Mouse (Mus musculus) forebrain, embryonic 11.5 days (tissue): ENCODE measurements at regions not wholly inside any gene's neighbourhood (a gene's known extent, or its start where the extent isn't known, plus 50 kb on each side); places are given as distances from the start of the nearest gene placed in this dataset.

Source experiments
- ATAC-seq: fragments of 200-750 bp; cut with Nextera tagmentation; replicated peaks from 2 replicates; pipeline ENCODE4 v1.8.0; 2017; ENCODE audit warnings: moderate TSS enrichment; ENCODE audit not compliant: low FRiP score
- DNase-seq: peaks from one replicate; pipeline ENCODE4 v3.0.0-alpha.2; 2017; ENCODE audit warnings: low spot score
- H3K27ac ChIP-seq: fragments of 300-500 bp; sonication (generic); 2 replicates; pipeline ENCODE4 v1.5.1; 2014; ENCODE audit warnings: low read depth, low read length
- H3K27me3 ChIP-seq: fragments of 300-500 bp; sonication (generic); 2 replicates; pipeline ENCODE4 v1.6.1; 2014; ENCODE audit warnings: mild to moderate bottlenecking, low read length, mixed read lengths; ENCODE audit not compliant: control insufficient read depth, insufficient read depth
- H3K36me3 ChIP-seq: fragments of 300-500 bp; sonication (generic); 2 replicates; pipeline ENCODE4 v1.6.1; 2014; ENCODE audit warnings: mild to moderate bottlenecking, low read length, moderate library complexity, mixed read lengths; ENCODE audit not compliant: control insufficient read depth, insufficient read depth
- H3K4me1 ChIP-seq: fragments of 300-500 bp; sonication (generic); replicated peaks from 2 replicates; pipeline ENCODE4 v1.6.1; 2014; ENCODE audit warnings: low read length, mixed read lengths; ENCODE audit not compliant: control insufficient read depth, insufficient read depth
- H3K4me2 ChIP-seq: fragments of 300-500 bp; sonication (generic); 2 replicates; pipeline ENCODE4 v1.6.1; 2014; ENCODE audit warnings: low read depth, mild to moderate bottlenecking, low read length, moderate library complexity, mixed read lengths; ENCODE audit not compliant: severe bottlenecking
- H3K4me3 ChIP-seq: fragments of 300-500 bp; sonication (generic); 2 replicates; pipeline ENCODE4 v1.5.1; 2014; ENCODE audit warnings: low read depth, low read length
- H3K9ac ChIP-seq: fragments of 300-500 bp; sonication (generic); 2 replicates; pipeline ENCODE4 v1.6.1; 2014; ENCODE audit warnings: low read length
- H3K9me3 ChIP-seq: fragments of 300-500 bp; sonication (generic); 2 replicates; pipeline ENCODE4 v1.6.1; 2016; ENCODE audit warnings: low read length, mixed read lengths; ENCODE audit not compliant: control insufficient read depth
- WGBS: fragments of 180-500 bp; shearing (Covaris S2); extraction: QIAGEN DNeasy Blood & Tissue Kit; methylation state at CpG from one replicate; pipeline ENCODE4 v1.1.7; 2014; 5-methylcytosine and 5-hydroxymethylcytosine counted together

- DNase-seq (no peak), ATAC-seq (no peak)
- H3K9me3 ChIP-seq: no peaks in the 10 kb centered on the region
- H3K27ac ChIP-seq: no peak overlapping the region
- no peak overlapping the region for H3K4me2 ChIP-seq
- no peak overlapping the region for H3K4me3 ChIP-seq
- no peaks in the 10 kb centered on the region for H3K4me1 ChIP-seq
- H3K36me3 ChIP-seq: no peaks in the 10 kb centered on the region
- 93% methylated on average over 8 of the region's 8 CpGs for WGBS
- H3K27me3 ChIP-seq: no peaks in the 10 kb centered on the region
- H3K9ac ChIP-seq: no peak overlapping the region
Observed at GRCm38 (mm10) chr8:103551916-103552535, 549.4 kb upstream of the Cdh5 start.

GRCm38 (mm10) chr8:103561606-103562005 lies 539.8 kb upstream of the Cdh5 start:
- Histone ChIP-seq H3K4me2 (no peak overlapping the region), H3K27me3 (no peaks in the 10 kb centered on the region), H3K27ac (no peak overlapping the region), H3K9ac (no peak overlapping the region), H3K4me3 (no peak overlapping the region), H3K9me3 (no peaks in the 10 kb centered on the region), H3K36me3 (no peaks in the 10 kb centered on the region), H3K4me1 (no peaks in the 10 kb centered on the region)
- 89% methylated on average over 2 of the region's 2 CpGs for WGBS
- no peak for ATAC-seq
- no peak for DNase-seq

- ATAC-seq: no peak; the same call in 1 of the 2 replicates
- H3K9me3 ChIP-seq: no peaks in the 10 kb centered on the region
- H3K4me3 ChIP-seq: no peak overlapping the region
- WGBS: 68% methylated on average over 11 of the region's 11 CpGs
- no peak overlapping the region for H3K4me2 ChIP-seq
- H3K9ac ChIP-seq: no peak overlapping the region
- DNase-seq: no peak
- no peaks in the 10 kb centered on the region for H3K36me3 ChIP-seq
- no peaks in the 10 kb centered on the region for H3K27me3 ChIP-seq
- no peaks in the 10 kb centered on the region for H3K4me1 ChIP-seq
- H3K27ac ChIP-seq: no peak overlapping the region
Observed at GRCm38 (mm10) chr8:103570864-103571425, 530.5 kb upstream of the Cdh5 start.

GRCm38 (mm10) chr8:103577147-103577546 lies 524.3 kb upstream of the Cdh5 start:
- no peak overlapping the region for H3K4me2 ChIP-seq
- no peaks in the 10 kb centered on the region for H3K36me3 ChIP-seq
- no peak overlapping the region for H3K27ac ChIP-seq
- H3K9me3 ChIP-seq: no peaks in the 10 kb centered on the region
- no peak overlapping the region for H3K4me3 ChIP-seq
- no peak overlapping the region for H3K9ac ChIP-seq
- no peak for ATAC-seq
- 91% methylated on average over 3 of the region's 3 CpGs for WGBS
- H3K4me1 ChIP-seq: no peaks in the 10 kb centered on the region
- no peaks in the 10 kb centered on the region for H3K27me3 ChIP-seq
- no peak for DNase-seq

- Histone ChIP-seq H3K4me1 (peaks cover 5% of the 10 kb centered on the region; the same call in 1 of the 2 replicates), H3K27me3 (no peaks in the 10 kb centered on the region), H3K4me2 (no peak overlapping the region), H3K4me3 (no peak overlapping the region), H3K27ac (no peak overlapping the region), H3K9ac (no peak overlapping the region), H3K9me3 (no peaks in the 10 kb centered on the region), H3K36me3 (no peaks in the 10 kb centered on the region)
- whole genome bisulfite sequencing: 76% methylated on average over 6 of the region's 6 CpGs
- ATAC-seq (no peak), DNase-seq (no peak)
Observed at GRCm38 (mm10) chr8:103578006-103578405, 523.4 kb upstream of the Cdh5 start.

- DNase-seq (no peak), ATAC-seq (no peak)
- Histone ChIP-seq H3K4me2 (no peak overlapping the region), H3K27me3 (no peaks in the 10 kb centered on the region), H3K4me3 (no peak overlapping the region), H3K27ac (no peak overlapping the region), H3K9me3 (no peaks in the 10 kb centered on the region), H3K4me1 (no peaks in the 10 kb centered on the region), H3K9ac (no peak overlapping the region), H3K36me3 (no peaks in the 10 kb centered on the region)
- WGBS: 97% methylated on average over 6 of the region's 6 CpGs
Observed at GRCm38 (mm10) chr8:103608291-103608690, 493.1 kb upstream of the Cdh5 start.

- no peak overlapping the region for H3K9ac ChIP-seq
- no peaks in the 10 kb centered on the region for H3K9me3 ChIP-seq
- H3K27ac ChIP-seq: no peak overlapping the region
- no peak overlapping the region for H3K4me2 ChIP-seq
- H3K4me1 ChIP-seq: no peaks in the 10 kb centered on the region
- no peak overlapping the region for H3K4me3 ChIP-seq
- DNase-seq: peak; percentile 73
- WGBS: 36% methylated on average over 3 of the region's 3 CpGs
- no peaks in the 10 kb centered on the region for H3K36me3 ChIP-seq
- peak; percentile 93 for ATAC-seq
- H3K27me3 ChIP-seq: no peaks in the 10 kb centered on the region
Observed at GRCm38 (mm10) chr8:103623781-103624434, 477.5 kb upstream of the Cdh5 start.

- Histone ChIP-seq H3K9me3 (no peaks in the 10 kb centered on the region), H3K9ac (no peak overlapping the region), H3K36me3 (no peaks in the 10 kb centered on the region), H3K27ac (no peak overlapping the region), H3K4me2 (no peak overlapping the region), H3K27me3 (no peaks in the 10 kb centered on the region), H3K4me1 (no peaks in the 10 kb centered on the region), H3K4me3 (no peak overlapping the region)
- no peak for ATAC-seq
- no peak for DNase-seq
- WGBS: 83% methylated on average over 7 of the region's 7 CpGs
Observed at GRCm38 (mm10) chr8:103625166-103625890, 476.1 kb upstream of the Cdh5 start.
